Mouse (Mus musculus): ENCODE data around the gene Col25a1. TPM values are rescaled to one million over a fixed set of nuclear protein-coding genes. Genes with fewer than 3 reads are reported as not detected.

Gene Col25a1
- polyA plus RNA-seq, 1 experiment = 0.05 TPM

GRCm38 (mm10) chr3:130582903-130583664 lies 451.8 kb downstream of the Col25a1 start:
- Histone ChIP-seq H3K4me3 (ENCODE audit: insufficient read depth, poor library complexity, severe bottlenecking) (no peak overlapping the region), H3K79me2 (ENCODE audit: control insufficient read depth, insufficient read depth) (no peaks in the 10 kb centered on the region), H3K79me3 (ENCODE audit: low read depth) (no peaks in the 10 kb centered on the region), H3K36me3 (ENCODE audit: control insufficient read depth, insufficient read depth) (no peaks in the 10 kb centered on the region), H3ac (ENCODE audit: control insufficient read depth, insufficient read length, low read depth) (no peak overlapping the region), H3K27me3 (ENCODE audit: control insufficient read depth, insufficient read depth, insufficient read length) (peaks cover 3% of the 10 kb centered on the region)
- no peak for TF ChIP-seq CTCF (IDR thresholded peaks at IDR 0.05; ENCODE audit: control insufficient read depth, insufficient read depth, insufficient read length)
- no peak for TF ChIP-seq MYOD1 (IDR thresholded peaks at IDR 0.05; ENCODE audit: control insufficient read depth, insufficient read length, low read depth)
- no peak for TF ChIP-seq CEBPB (IDR thresholded peaks at IDR 0.05; ENCODE audit: low read depth)
- no peak for TF ChIP-seq FOSL1 (IDR thresholded peaks at IDR 0.05; ENCODE audit: insufficient read depth, low read length, poor library complexity, severe bottlenecking)

- H3K79me3 ChIP-seq (ENCODE audit: low read depth) = no peaks in the 10 kb centered on the region
- TF ChIP-seq USF1 (IDR thresholded peaks at IDR 0.05; ENCODE audit: low read depth) (no peak), CTCF (IDR thresholded peaks at IDR 0.05; ENCODE audit: control insufficient read depth, insufficient read depth, insufficient read length) (no peak), MYOG (IDR thresholded peaks at IDR 0.05; ENCODE audit: control insufficient read depth, extremely low read depth, insufficient read length) (no peak), MYOD1 (IDR thresholded peaks at IDR 0.05; ENCODE audit: control insufficient read depth, insufficient read length, low read depth) (no peak), MAX (IDR thresholded peaks at IDR 0.05) (no peak), CEBPB (IDR thresholded peaks at IDR 0.05; ENCODE audit: low read depth) (no peak), FOSL1 (IDR thresholded peaks at IDR 0.05; ENCODE audit: insufficient read depth, low read length, poor library complexity, severe bottlenecking) (no peak)
- no peak overlapping the region for H3K4me3 ChIP-seq (ENCODE audit: insufficient read depth, poor library complexity, severe bottlenecking)
- H3K36me3 ChIP-seq (ENCODE audit: control insufficient read depth, insufficient read depth) = no peaks in the 10 kb centered on the region
- peaks cover 3% of the 10 kb centered on the region for H3K27me3 ChIP-seq (ENCODE audit: control insufficient read depth, insufficient read depth, insufficient read length)
- no peaks in the 10 kb centered on the region for H3K79me2 ChIP-seq (ENCODE audit: control insufficient read depth, insufficient read depth)
- H3ac ChIP-seq (ENCODE audit: control insufficient read depth, insufficient read length, low read depth) = no peak overlapping the region
Measured at GRCm38 (mm10) chr3:130584007-130584406, 452.7 kb downstream of the Col25a1 start.

- TF ChIP-seq USF1 (IDR thresholded peaks at IDR 0.05; ENCODE audit: low read depth) = no peak
- no peak for TF ChIP-seq FOSL1 (IDR thresholded peaks at IDR 0.05; ENCODE audit: insufficient read depth, low read length, poor library complexity, severe bottlenecking)
Measured at GRCm38 (mm10) chr3:130595050-130595449, 463.7 kb downstream of the Col25a1 start.

GRCm38 (mm10) chr3:130601491-130601890 lies 470.2 kb downstream of the Col25a1 start:
- Histone ChIP-seq H3K79me3 (ENCODE audit: low read depth) (no peaks in the 10 kb centered on the region), H3ac (ENCODE audit: control insufficient read depth, insufficient read length, low read depth) (no peak overlapping the region), H3K4me3 (ENCODE audit: insufficient read depth, poor library complexity, severe bottlenecking) (no peak overlapping the region), H3K27me3 (ENCODE audit: control insufficient read depth, insufficient read depth, insufficient read length) (no peaks in the 10 kb centered on the region), H3K79me2 (ENCODE audit: control insufficient read depth, insufficient read depth) (no peaks in the 10 kb centered on the region), H3K36me3 (ENCODE audit: control insufficient read depth, insufficient read depth) (no peaks in the 10 kb centered on the region)
- no peak for TF ChIP-seq MYOD1 (IDR thresholded peaks at IDR 0.05; ENCODE audit: control insufficient read depth, insufficient read length, low read depth)
- TF ChIP-seq USF1 (IDR thresholded peaks at IDR 0.05; ENCODE audit: low read depth) = no peak
- no peak for TF ChIP-seq FOSL1 (IDR thresholded peaks at IDR 0.05; ENCODE audit: insufficient read depth, low read length, poor library complexity, severe bottlenecking)
- TF ChIP-seq CEBPB (IDR thresholded peaks at IDR 0.05; ENCODE audit: low read depth) = no peak
- no peak for TF ChIP-seq CTCF (IDR thresholded peaks at IDR 0.05; ENCODE audit: control insufficient read depth, insufficient read depth, insufficient read length)
- no peak for TF ChIP-seq MYOG (IDR thresholded peaks at IDR 0.05; ENCODE audit: control insufficient read depth, extremely low read depth, insufficient read length)
- no peak for TF ChIP-seq MAX (IDR thresholded peaks at IDR 0.05)

More at GRCm38 (mm10) chr3:130595050-130595449, 463.7 kb downstream of the Col25a1 start:
- no peaks in the 10 kb centered on the region for H3K79me3 ChIP-seq (ENCODE audit: low read depth)
- H3K4me3 ChIP-seq (ENCODE audit: insufficient read depth, poor library complexity, severe bottlenecking) = no peak overlapping the region
- no peaks in the 10 kb centered on the region for H3K36me3 ChIP-seq (ENCODE audit: control insufficient read depth, insufficient read depth)
- peaks cover 3% of the 10 kb centered on the region for H3K27me3 ChIP-seq (ENCODE audit: control insufficient read depth, insufficient read depth, insufficient read length)
- no peaks in the 10 kb centered on the region for H3K79me2 ChIP-seq (ENCODE audit: control insufficient read depth, insufficient read depth)
- H3ac ChIP-seq (ENCODE audit: control insufficient read depth, insufficient read length, low read depth) = no peak overlapping the region

DNA sequence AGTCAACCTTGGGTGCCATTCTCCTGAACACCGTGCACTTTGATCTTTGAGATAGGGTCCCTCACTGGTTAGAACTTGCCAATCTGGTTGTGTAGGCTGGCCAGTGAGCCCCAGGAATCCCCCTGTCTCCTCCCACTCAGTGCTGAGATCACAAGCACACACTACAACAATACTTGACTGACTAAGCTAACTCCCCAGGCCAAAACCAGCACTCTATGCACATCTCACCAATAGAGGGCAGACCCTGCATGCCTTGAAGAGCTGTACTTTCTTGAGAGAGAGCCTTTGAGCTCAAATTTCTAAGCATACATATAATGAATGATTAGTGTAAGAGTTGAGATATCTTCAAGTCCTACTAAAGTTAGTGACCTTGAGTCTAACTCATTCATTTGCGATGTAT lies 476.6 kb downstream of the Col25a1 start:
- no peak for TF ChIP-seq MYOD1 (IDR thresholded peaks at IDR 0.05; ENCODE audit: control insufficient read depth, insufficient read length, low read depth)
- no peak for TF ChIP-seq CEBPB (IDR thresholded peaks at IDR 0.05; ENCODE audit: low read depth)
- TF ChIP-seq MAX (IDR thresholded peaks at IDR 0.05) = no peak
- no peak for TF ChIP-seq FOSL1 (IDR thresholded peaks at IDR 0.05; ENCODE audit: insufficient read depth, low read length, poor library complexity, severe bottlenecking)
- TF ChIP-seq USF1 (IDR thresholded peaks at IDR 0.05; ENCODE audit: low read depth) = no peak
- TF ChIP-seq CTCF (IDR thresholded peaks at IDR 0.05; ENCODE audit: control insufficient read depth, insufficient read depth, insufficient read length) = no peak
- no peak for TF ChIP-seq MYOG (IDR thresholded peaks at IDR 0.05; ENCODE audit: control insufficient read depth, extremely low read depth, insufficient read length)
- Histone ChIP-seq H3K79me2 (ENCODE audit: control insufficient read depth, insufficient read depth) (no peaks in the 10 kb centered on the region), H3K79me3 (ENCODE audit: low read depth) (no peaks in the 10 kb centered on the region), H3K36me3 (ENCODE audit: control insufficient read depth, insufficient read depth) (no peaks in the 10 kb centered on the region), H3ac (ENCODE audit: control insufficient read depth, insufficient read length, low read depth) (no peak overlapping the region), H3K27me3 (ENCODE audit: control insufficient read depth, insufficient read depth, insufficient read length) (no peaks in the 10 kb centered on the region), H3K4me3 (ENCODE audit: insufficient read depth, poor library complexity, severe bottlenecking) (no peak overlapping the region)

DNA sequence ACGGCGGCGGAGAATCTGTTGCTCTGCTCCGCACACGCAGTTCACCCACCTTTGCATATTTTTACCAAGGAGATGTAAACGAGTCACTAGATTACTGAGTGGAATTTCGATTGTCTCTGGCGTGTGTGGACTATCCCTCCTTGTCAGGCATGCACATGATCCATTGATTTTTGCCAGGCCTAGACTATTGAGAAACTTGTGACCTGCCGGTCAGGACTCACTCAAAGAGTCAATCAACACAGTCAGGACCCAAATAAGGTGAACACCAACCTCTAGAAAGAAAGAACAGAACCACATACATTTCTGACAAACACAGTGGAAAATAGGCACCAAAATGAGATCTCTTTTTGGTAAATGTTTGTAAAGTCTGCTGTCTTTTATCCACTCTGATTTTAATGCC lies 483.1 kb downstream of the Col25a1 start:
- no peak for TF ChIP-seq CEBPB (IDR thresholded peaks at IDR 0.05; ENCODE audit: low read depth)

More for the DNA sequence above, 483.1 kb downstream of the Col25a1 start:
- H3K4me3 ChIP-seq (ENCODE audit: insufficient read depth, poor library complexity, severe bottlenecking) = no peak overlapping the region
- no peaks in the 10 kb centered on the region for H3K79me3 ChIP-seq (ENCODE audit: low read depth)
- peaks cover 4% of the 10 kb centered on the region for H3K27me3 ChIP-seq (ENCODE audit: control insufficient read depth, insufficient read depth, insufficient read length)
- no peaks in the 10 kb centered on the region for H3K79me2 ChIP-seq (ENCODE audit: control insufficient read depth, insufficient read depth)
- no peak overlapping the region for H3ac ChIP-seq (ENCODE audit: control insufficient read depth, insufficient read length, low read depth)
- no peaks in the 10 kb centered on the region for H3K36me3 ChIP-seq (ENCODE audit: control insufficient read depth, insufficient read depth)

Data from C2C12 (cell line).